Mouse (Mus musculus) heart, adult 18-20 months (tissue): ENCODE measurements at regions not wholly inside any gene's neighbourhood (a gene's known extent, or its start where the extent isn't known, plus 50 kb on each side); places are given as distances from the start of the nearest gene placed in this dataset.
"Not testable (repeated sequence)": the region's sequence is repeated elsewhere in the genome, so short reads cannot be mapped to it uniquely, and the experiment has no call there.

Experiments
- DNase-seq, 2 experiments: peaks; one replicate each; pipeline ENCODE4 v3.0.0; 2021 to 2022; ENCODE audit warnings: mixed read lengths in 1 of 2

DNA sequence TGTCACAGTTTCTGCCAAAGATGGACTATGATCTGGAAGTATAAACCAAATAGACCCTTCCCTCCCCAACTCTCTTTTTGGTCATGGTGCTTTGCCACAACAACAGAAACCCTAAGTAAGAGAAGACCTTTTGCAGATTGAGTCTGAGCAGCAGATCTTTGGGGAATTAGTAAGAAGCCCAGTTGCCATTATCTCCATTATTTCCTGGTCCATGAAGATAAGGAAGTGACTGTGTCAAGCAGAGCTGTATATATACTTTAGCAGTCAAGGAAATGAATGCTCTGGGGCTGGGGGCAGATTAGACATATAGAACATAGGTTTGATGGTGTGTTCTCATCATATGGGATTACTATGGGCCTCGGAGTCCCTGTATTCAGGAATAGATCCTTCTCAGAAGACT is 117.8 kb upstream of the C9orf72 start:
- no peak for DNase-seq

DNA sequence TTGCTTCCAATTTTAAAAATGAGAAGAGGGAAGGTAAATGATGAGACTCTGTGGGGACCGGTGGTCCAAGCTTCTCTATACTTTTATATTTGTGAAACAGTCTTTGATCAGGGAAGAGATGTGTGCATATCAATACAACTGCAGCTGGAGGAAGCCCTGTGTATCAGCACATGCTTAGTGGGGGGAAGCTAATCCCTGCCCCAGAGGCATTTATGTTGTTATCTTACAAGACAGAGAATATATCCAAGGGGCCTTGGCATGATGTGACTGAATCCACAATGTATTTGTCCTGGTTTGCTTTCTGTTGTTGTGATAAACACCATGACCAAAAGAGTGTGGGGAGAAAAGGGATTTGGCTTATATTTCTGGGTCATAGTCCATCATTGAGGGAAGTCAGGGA is 105.2 kb upstream of the C9orf72 start:
- no peak for DNase-seq

DNA sequence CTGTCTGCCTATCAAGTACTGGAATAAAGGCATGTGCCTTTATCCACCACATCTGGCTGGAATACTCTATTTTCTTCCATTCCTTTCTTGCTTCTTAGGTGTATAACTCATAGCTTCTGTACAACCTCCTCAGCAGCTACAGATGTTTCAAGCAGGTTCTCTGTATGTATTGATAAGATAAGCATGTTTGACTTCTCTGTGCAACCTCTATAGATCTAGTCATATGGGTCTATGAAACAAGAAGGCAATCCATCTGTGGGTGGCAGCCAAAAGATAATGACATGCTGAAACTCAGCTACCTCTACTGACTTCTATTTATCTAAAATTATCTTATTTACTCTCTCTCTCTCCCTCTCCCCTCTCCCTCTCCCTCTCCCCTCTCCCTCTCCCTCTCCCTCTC is 99.3 kb upstream of the C9orf72 start:
- no peak for DNase-seq

DNA sequence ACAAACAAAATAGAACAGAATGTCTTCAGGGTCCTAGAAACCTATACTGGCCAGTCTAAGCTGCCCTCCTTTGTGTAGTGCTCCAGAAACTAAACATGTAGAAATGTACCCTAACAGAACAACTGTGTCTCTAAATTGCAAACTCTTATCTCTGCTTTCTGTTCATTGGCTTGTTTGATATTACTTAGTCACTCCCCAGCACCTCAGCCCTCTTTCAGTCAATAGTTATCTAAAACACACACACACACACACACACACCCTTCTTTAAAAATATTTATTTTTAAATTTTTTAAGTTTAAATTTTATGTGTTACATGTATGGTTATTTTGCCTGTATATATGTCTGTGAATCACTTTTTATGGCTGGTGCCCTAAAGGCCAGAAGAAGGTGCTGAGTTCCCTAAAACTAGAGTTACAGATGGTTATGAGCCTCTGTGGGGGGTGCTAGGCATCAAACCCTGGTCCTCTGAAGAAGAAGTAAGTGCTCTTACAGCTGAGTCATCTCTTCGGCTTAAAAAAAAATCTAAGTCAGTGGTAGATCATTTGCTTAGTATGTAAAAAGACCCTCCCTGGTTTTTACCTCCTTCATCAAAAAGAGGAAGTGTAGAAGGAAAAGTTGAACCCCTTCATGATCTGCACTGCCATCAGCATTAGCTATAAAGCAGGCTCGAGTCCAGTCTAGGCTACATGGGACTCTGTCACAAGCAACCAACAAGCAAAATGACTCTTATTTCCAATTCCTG is 96.6 kb upstream of the C9orf72 start:
- no peak for DNase-seq

DNA sequence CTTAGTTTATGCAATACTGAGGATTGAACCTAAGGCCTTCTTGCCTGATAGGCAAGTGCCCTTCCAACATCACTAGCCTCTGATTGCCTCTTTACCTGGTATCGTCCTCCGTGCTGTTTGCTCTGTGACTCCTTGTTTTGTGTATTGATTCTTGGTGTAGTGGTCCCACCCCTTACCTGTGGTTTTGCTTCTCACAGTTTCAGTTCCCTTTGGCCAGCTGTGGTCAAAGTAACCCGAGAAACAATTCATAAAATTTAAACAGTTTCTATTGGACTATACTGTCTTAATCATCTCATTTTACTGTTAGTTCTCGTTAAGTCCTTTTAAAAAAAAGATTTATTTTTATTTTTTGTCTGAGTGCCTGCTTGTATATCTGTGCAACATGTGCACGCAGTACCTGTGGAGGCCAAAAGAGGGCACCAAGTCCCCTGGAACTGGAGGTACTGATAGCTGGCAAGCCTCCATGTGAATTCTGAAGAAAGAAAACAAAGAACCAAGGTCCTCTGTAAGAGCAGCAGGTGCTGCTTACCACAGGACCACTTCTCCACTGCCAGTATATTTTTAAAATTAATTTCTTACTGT is 84.5 kb upstream of the C9orf72 start:
- peak; percentile 6 to 18 for DNase-seq

DNA sequence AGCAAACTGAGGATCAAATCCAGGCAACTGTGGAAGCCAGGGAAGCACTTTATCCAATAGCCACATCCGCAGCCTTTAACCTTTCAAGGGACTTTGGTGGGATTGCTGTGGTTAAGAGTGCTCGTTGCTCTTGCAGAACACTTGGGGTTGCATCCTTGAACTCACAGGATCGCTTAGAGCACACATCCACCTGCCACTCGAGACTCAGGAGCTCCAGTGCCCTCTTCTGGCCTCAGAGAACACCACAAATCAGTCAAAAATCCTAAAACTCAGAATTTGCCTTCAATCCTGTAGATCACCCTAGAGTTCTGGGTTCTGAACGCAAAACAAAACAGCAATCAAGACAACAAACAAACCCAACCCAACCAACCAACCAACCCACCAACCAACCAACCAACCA is 82.2 kb upstream of the C9orf72 start:
- DNase-seq, result no peak

DNA sequence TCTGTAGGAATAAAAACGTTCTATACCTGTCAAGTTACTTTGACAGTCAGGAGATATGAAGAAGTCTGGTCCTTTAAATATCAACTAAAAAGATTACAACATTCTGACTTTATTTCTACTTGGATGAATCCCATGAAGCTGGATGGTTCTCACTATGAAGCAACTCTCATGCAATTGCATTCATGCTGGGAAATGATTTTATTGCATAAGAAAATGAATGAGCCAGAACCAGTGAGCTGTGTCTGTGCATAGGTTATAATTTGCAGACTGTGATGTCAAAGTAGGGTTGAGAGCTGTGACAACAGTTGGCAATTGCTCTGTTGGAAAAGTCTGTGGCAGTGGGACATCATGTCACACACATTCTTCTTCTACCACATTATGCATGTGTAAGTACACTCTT is 79.2 kb upstream of the C9orf72 start:
- no peak for DNase-seq

DNA sequence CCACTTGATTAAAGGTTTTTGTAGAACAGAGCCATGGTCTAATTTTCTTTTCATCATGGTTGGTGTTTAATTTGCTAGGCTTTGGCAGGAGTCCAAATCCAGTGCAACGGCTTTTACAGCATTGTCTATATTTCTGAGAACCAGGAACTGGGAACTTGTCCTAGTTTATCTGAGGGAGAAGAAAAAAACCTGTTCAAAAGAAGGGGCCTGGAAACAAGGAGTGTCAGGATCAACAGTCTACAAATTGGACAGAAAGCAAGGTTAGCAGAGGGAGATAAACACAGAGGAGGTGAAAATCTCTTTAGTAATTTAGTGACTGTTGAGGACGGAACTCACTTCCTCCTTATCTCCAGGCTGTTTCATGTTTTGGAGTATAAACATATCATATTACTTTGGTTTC is 74.9 kb upstream of the C9orf72 start:
- no peak for DNase-seq

DNA sequence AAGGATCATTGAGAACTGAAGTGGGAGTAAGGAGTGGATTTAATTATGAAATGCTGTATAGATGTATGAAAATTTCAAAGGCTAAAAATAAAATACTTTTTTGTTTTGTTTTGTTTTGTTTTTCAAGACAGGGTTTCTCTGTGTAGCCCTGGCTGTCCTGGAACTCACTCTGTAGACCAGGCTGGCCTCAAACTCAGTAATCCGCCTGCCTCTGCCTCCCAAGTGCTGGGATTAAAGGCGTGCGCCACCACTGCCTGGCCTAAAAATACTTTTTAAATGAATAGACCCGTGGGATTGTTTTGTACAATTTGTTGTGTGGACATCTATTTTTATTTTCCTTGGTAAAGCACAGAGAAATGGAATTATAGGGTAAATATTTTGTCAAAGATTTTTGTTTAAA is 74.4 kb upstream of the C9orf72 start:
- DNase-seq, result not testable (repeated sequence)

DNA sequence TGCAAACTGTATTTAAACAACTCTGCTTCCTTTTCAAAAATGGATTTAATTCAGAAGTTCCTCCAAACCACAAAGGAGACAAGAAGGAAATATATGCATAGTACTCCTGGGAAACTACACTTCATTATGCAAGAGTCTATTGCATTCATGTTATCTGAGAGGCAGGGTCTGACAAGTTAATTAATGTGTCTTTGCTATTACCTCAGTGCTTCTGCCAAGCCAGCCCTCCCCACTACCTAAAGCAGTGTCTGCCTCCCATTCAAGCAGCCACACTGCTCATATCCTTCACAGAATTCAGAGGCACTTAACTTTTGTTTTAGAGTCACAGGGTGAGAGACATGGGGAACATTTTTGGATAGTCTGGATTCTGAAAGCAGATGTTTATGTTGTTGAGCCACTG is 58.6 kb upstream of the C9orf72 start:
- DNase-seq, result no peak
